Mouse (Mus musculus) liver, postnatal 0 days (tissue): Measurements from ENCODE around the gene Aamdc. TPM values are rescaled to one million over a fixed set of nuclear protein-coding genes. Genes with fewer than 3 reads are reported as not detected.
A peak's percentile ranks its signal among the peaks of the same experiment; 100 is the strongest.

ENCODE experiments used
- ATAC-seq: fragments of 200-750 bp; cut with Nextera tagmentation; 2 replicates; pipeline ENCODE4 v1.8.0; 2017; ENCODE audit warnings: mild to moderate bottlenecking, moderate library complexity
- DNase-seq: peaks from one replicate; pipeline ENCODE4 v3.0.0-alpha.2; 2016
- H3K27ac ChIP-seq: fragments of 300-500 bp; sonication (generic); 2 replicates; pipeline ENCODE4 v1.5.1; 2014; ENCODE audit warnings: antibody characterized with exemption, moderate library complexity, mild to moderate bottlenecking, low read depth
- H3K27me3 ChIP-seq: fragments of 300-500 bp; sonication (generic); 2 replicates; pipeline ENCODE4 v1.6.1; 2014; ENCODE audit warnings: low read length, control low read depth, mixed read lengths; ENCODE audit not compliant: insufficient read depth
- H3K36me3 ChIP-seq: fragments of 300-500 bp; sonication (generic); replicated peaks from 2 replicates; pipeline ENCODE4 v1.6.1; 2014; ENCODE audit warnings: mild to moderate bottlenecking, control low read depth, low read length, moderate library complexity, mixed read lengths; ENCODE audit not compliant: insufficient read depth
- H3K4me1 ChIP-seq: fragments of 300-500 bp; sonication (generic); 2 replicates; pipeline ENCODE4 v1.6.1; 2014; ENCODE audit warnings: antibody characterized with exemption, mild to moderate bottlenecking, control low read depth; ENCODE audit not compliant: insufficient read depth
- H3K4me2 ChIP-seq: fragments of 300-500 bp; sonication (generic); 2 replicates; pipeline ENCODE4 v1.6.1; 2014; ENCODE audit warnings: low read depth, mild to moderate bottlenecking, low read length, moderate library complexity, mixed read lengths
- H3K4me3 ChIP-seq: fragments of 300-500 bp; sonication (generic); 2 replicates; pipeline ENCODE4 v1.5.1; 2014; ENCODE audit warnings: low read depth, low read length
- H3K9ac ChIP-seq: fragments of 300-500 bp; sonication (generic); replicated peaks from 2 replicates; pipeline ENCODE4 v1.6.1; 2014; ENCODE audit warnings: mild to moderate bottlenecking, moderate library complexity
- H3K9me3 ChIP-seq: fragments of 300-500 bp; sonication (generic); 2 replicates; pipeline ENCODE4 v1.6.1; 2016; ENCODE audit warnings: mild to moderate bottlenecking, control low read depth, low read length, mixed read lengths
- CTCF ChIP-seq: sonication (generic); IDR thresholded peaks from 2 replicates; pipeline ENCODE4 v1.5.1; 2016; ENCODE audit warnings: antibody characterized with exemption, low read depth
- EP300 ChIP-seq: IDR thresholded peaks from 2 replicates; pipeline ENCODE4 v1.6.1; 2016; ENCODE audit warnings: antibody characterized with exemption, low read depth, mild to moderate bottlenecking
- WGBS: fragments of 180-500 bp; shearing (Covaris S2); extraction: QIAGEN DNeasy Blood & Tissue Kit; methylation state at CpG from one replicate; pipeline ENCODE4 v1.1.7; 2014; ENCODE audit not compliant: insufficient replicate concordance; 5-methylcytosine and 5-hydroxymethylcytosine counted together
- polyA plus RNA-seq: library from polyadenylated mRNA; unstranded; fragments of >200 nt; fragmentation: Nextera tagmentation; extraction: Ambion mirVana; gene quantifications from 2 replicates; pipeline ENCODE4 v1.2.1, GENCODE M21; 2015

Gene Aamdc
- polyA plus RNA-seq = 21.9 and 30.9 TPM in 2 replicates

DNA sequence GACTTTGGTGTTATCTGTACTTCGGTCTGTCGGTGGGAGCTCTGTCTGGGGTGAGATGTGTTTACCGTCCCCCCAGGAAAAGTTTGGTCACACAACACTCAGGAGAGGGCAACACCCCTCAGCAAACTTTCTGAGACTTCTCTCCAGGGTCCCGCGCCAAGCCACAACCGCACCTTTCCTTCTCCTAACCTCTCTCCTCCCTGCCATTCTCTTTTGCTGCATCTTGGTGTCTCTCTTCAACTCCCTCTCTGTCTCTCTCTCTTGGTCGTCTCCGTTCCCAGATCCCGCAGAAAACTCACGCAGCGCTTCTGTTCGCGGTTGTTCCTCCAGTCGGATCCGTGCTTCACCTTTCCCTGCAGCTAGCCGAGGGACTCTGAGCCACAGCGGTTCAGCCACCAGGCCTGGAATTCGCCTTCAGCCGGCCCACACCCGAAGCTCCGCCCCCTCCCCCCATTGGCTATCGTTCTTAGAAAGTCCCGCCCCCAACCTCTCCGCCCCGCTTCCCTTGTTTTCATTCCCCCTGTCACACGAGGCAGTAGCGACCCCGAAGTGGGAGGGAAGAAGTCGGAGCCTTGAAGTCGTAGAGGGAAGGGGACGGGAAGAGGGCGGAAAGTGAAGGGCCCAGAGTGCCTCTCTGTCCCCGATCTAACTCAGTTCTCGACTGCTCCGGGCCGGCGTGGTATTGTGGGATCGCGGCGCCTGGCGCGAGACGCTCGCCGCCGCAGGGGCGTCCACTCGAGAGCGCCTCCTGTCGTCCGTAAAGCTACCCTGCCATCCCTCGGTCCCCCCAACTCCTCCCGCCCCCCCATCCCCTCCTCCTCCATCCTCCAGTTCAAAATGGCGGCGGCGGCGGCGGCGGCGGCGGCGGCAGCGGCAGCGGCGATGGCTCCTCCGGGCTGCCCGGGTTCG, at the start of gene Aamdc, which contains the start of gene Rsf1:
Aamdc (minus strand) TSS at position 431 of the 909 bp plus-strand sequence.
Rsf1 (plus strand) TSS at position 823 of the 909 bp plus-strand sequence.
- under 1% methylated on average over 49 of the region's 68 CpGs for WGBS
- peak; percentile 91 for ATAC-seq

GRCm38 (mm10) chr7:97623402-97623801, 44.1 kb upstream of the Aamdc start:
- peaks cover 7% of the 10 kb centered on the region; the same call in 1 of the 2 replicates for H3K36me3 ChIP-seq
- H3K4me1 ChIP-seq = no peaks in the 10 kb centered on the region
- no peak overlapping the region for H3K4me3 ChIP-seq
- DNase-seq = no peak
- no peaks in the 10 kb centered on the region for H3K9me3 ChIP-seq
- no peak overlapping the region for H3K9ac ChIP-seq
- ATAC-seq = no peak
- TF ChIP-seq CTCF = no peak
- TF ChIP-seq EP300 = no peak
- H3K4me2 ChIP-seq = no peak overlapping the region
- no peak overlapping the region for H3K27ac ChIP-seq
- no peaks in the 10 kb centered on the region for H3K27me3 ChIP-seq

More for the DNA sequence above, at the start of gene Aamdc, which contains the start of gene Rsf1:
- H3K36me3 ChIP-seq = no peaks in the 10 kb centered on the region
- H3K4me2 ChIP-seq = peak within 1 kb of the TSS; percentile 96
- peak; percentile 86 for TF ChIP-seq CTCF
- TF ChIP-seq EP300 = peak; percentile 37; the same call in 1 of the 2 replicates
- peak; percentile 98 for DNase-seq
- H3K27me3 ChIP-seq = no peaks in the 10 kb centered on the region
- H3K4me3 ChIP-seq = peak within 1 kb of the TSS; percentile 94
- H3K9me3 ChIP-seq = no peaks in the 10 kb centered on the region
- peak within 1 kb of the TSS; percentile 96 for H3K27ac ChIP-seq
- peaks cover 15% of the 10 kb centered on the region for H3K4me1 ChIP-seq
- H3K9ac ChIP-seq = peak within 1 kb of the TSS; percentile 94

DNA sequence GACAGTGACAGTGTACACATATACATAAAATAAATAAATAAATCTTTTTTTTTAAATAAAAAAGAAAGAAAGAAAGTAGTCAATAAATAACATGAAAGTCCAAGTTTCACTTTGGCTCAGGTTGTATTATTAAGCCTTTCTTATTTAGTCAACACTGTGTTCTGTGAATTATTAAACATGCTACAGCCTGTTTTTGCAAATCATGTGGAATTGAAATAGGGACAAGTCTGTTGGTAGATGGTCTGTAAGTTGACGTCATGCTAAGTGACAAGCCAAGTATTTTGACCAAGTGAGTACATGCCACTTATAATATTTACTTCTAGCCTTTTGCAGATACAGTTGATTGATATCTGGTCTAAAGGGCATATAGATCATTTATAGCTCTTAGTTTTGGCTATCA, 43.4 kb upstream of the Aamdc start:
- TF ChIP-seq CTCF = no peak
- TF ChIP-seq EP300 = no peak
- DNase-seq = no peak
- 70% methylated on average over 1 of the region's 1 CpGs for WGBS
- no peak overlapping the region for H3K4me2 ChIP-seq
- H3K4me1 ChIP-seq = no peaks in the 10 kb centered on the region
- ATAC-seq = no peak
- H3K36me3 ChIP-seq = peaks cover 9% of the 10 kb centered on the region; the same call in 1 of the 2 replicates
- no peak overlapping the region for H3K9ac ChIP-seq
- H3K9me3 ChIP-seq = no peaks in the 10 kb centered on the region
- H3K27ac ChIP-seq = no peak overlapping the region
- no peak overlapping the region for H3K4me3 ChIP-seq
- no peaks in the 10 kb centered on the region for H3K27me3 ChIP-seq

DNA sequence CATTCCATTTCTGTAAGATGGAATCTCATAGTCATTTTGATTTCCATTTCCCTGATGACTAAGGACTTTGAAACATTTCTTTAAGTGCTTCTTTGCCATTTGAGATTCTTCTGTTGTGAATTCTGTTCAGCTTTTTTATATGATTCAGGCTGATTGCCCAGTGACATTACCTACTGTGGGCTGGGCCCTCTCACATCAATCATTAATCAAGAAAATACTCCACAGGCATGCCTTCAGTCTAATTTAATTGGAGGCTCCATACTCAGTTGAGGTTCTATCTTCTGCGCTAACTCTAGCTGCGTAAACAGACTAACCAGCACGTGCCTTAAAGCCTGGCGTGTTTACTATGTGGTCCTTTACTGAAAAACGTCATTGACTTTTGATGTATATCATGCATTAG, 42.0 kb upstream of the Aamdc start:
- peaks cover 13% of the 10 kb centered on the region; the same call in 1 of the 2 replicates for H3K36me3 ChIP-seq
- DNase-seq (no peak), ATAC-seq (no peak)
- no peaks in the 10 kb centered on the region for H3K4me1 ChIP-seq
- no peak overlapping the region for H3K9ac ChIP-seq
- 82% methylated on average over 5 of the region's 5 CpGs for WGBS
- H3K4me2 ChIP-seq = no peak overlapping the region
- H3K27ac ChIP-seq = no peak overlapping the region
- H3K9me3 ChIP-seq = no peaks in the 10 kb centered on the region
- TF ChIP-seq EP300 (no peak), CTCF (no peak)
- no peak overlapping the region for H3K4me3 ChIP-seq
- no peaks in the 10 kb centered on the region for H3K27me3 ChIP-seq

DNA sequence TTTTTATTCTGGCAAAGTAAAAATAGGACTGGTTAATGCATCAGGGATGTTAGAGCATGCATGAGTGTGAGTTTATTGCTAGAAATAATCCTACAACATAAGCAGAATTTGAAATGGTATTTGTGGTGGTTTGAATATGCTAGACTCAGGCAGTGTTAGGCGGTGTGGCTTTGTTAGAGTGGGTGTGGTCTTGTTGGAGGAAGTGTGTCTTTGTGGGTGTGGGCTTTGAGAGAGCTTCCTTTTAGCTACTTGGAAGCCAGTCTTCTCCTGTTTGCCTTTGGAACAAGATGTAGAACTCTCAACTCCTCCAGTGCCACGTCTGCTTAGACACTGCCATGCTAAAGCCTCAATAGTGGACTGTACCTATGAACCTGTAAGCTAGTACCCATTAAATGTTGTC, 19.3 kb upstream of the Aamdc start:
- no peak overlapping the region for H3K27ac ChIP-seq
- H3K4me1 ChIP-seq = 0 out of 2 replicates have a peak, but pooled peaks cover 3% of the 10 kb centered on the region
- no peaks in the 10 kb centered on the region for H3K27me3 ChIP-seq
- H3K4me2 ChIP-seq = no peak overlapping the region
- H3K4me3 ChIP-seq = no peak overlapping the region
- no peak overlapping the region for H3K9ac ChIP-seq
- no peaks in the 10 kb centered on the region for H3K36me3 ChIP-seq
- TF ChIP-seq CTCF = no peak
- no peak for TF ChIP-seq EP300
- ATAC-seq (no peak), DNase-seq (no peak)
- 63% methylated on average over 2 of the region's 2 CpGs for WGBS
- no peaks in the 10 kb centered on the region for H3K9me3 ChIP-seq

DNA sequence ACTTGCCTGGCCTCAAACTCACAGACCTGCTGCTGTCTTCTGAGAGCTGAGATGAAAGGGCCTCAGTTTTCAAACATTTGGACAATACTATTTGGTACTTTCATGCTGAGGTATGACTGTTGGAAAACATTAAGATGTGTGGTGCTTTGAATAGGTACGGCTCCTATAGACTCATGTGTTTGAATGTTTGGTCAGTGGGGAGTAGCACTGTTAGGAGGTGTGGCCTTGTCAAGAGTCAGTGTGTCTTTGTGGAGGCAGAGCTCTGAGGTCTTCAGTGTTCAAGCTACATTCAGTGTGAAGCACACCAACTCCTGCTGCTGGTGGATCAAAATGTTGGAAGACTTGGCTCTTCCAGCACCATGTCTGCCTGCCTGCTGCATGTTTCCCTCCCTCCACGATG, 14.2 kb upstream of the Aamdc start:
- no peak for ATAC-seq

More for the DNA sequence above, 14.2 kb upstream of the Aamdc start:
- Histone ChIP-seq H3K4me1 (peaks cover 24% of the 10 kb centered on the region), H3K9me3 (no peaks in the 10 kb centered on the region), H3K4me3 (no peak overlapping the region), H3K27ac (no peak overlapping the region), H3K36me3 (no peaks in the 10 kb centered on the region), H3K4me2 (no peak overlapping the region), H3K9ac (no peak overlapping the region), H3K27me3 (no peaks in the 10 kb centered on the region)
- DNase-seq = no peak
- 68% methylated on average over 2 of the region's 2 CpGs for WGBS
- TF ChIP-seq CTCF (no peak), EP300 (no peak)
